ENCODE assay signal across 9 mouse cellular contexts in the genomic region with DNA sequence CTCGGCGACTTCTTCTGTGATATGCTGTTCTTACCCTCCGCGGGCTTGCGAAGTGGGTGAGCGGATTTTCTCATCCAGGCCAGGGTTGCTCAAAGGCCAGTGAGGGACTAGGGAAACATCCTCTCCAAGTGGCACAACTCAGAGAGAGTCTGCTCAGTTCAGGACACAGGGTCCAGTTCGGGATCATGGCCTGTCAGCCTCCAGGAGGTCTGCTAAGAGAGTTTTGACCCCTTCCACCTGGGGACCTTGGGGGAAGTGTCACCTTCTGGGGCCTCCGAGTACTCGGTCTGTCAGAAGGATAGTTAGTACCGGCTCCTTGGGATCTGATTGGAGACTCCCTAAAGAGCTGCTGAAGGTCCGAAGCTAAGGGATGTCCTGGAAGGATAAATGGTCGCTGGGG. TPM values are rescaled to one million over a fixed set of nuclear protein-coding genes. Genes with fewer than 3 reads are reported as not detected.
A peak's percentile ranks its signal among the peaks of the same experiment; 100 is the strongest.
DNase-seq lines count a peak whose midpoint lies in the region; ATAC-seq and TF ChIP-seq lines count a peak whose summit lies in the region.
"Had no signal": no experiment of that assay in that cellular context is flagged by ENCODE, and none has a peak within 500 bp of the region (broad histone marks: within the 10 kb centered on the region; RNA-seq: fewer than 3 reads in every experiment).

No protein-coding gene starts in this region.

- WGBS in kidney, adult 2 months = 19% methylated on average over 12 of the region's 12 CpGs
- WGBS in embryonic facial prominence, embryonic 13.5 days = 6% methylated on average over 12 of the region's 12 CpGs
- WGBS in intestine, embryonic 15.5 days = 11% methylated on average over 12 of the region's 12 CpGs

- H3K27ac ChIP-seq in kidney, adult 2 months (ENCODE audit: insufficient read depth, low read depth, low read length) = no peak overlapping the region
- no peak overlapping the region for H3K27ac ChIP-seq in embryonic facial prominence, embryonic 13.5 days
- H3K27ac ChIP-seq in intestine, embryonic 15.5 days = no peak overlapping the region

- H3K9ac ChIP-seq in embryonic facial prominence, embryonic 13.5 days = peak overlapping the region; percentile 72
- H3K9ac ChIP-seq in intestine, embryonic 15.5 days = peak overlapping the region; percentile 47

- H3K4me3 ChIP-seq in kidney, adult 2 months (ENCODE audit: insufficient read depth, low read depth, low read length) = peak overlapping the region; percentile 39
- H3K4me3 ChIP-seq in embryonic facial prominence, embryonic 13.5 days = peak overlapping the region; percentile 57
- H3K4me3 ChIP-seq in intestine, embryonic 15.5 days (replicated peaks) = peak overlapping the region; percentile 50

- H3K4me1 ChIP-seq in kidney, adult 2 months (ENCODE audit: control insufficient read depth, insufficient read depth, low read length) = no peaks in the 10 kb centered on the region; the same call in 1 of the 2 replicates
- H3K4me1 ChIP-seq in embryonic facial prominence, embryonic 13.5 days = peaks cover 91% of the 10 kb centered on the region
- H3K4me1 ChIP-seq in intestine, embryonic 15.5 days (replicated peaks) = peaks cover 63% of the 10 kb centered on the region

- H3K4me2 ChIP-seq in embryonic facial prominence, embryonic 13.5 days = peak overlapping the region; percentile 98
- H3K4me2 ChIP-seq in intestine, embryonic 15.5 days (replicated peaks) = peak overlapping the region; percentile 98

- no peak for ATAC-seq in embryonic facial prominence, embryonic 13.5 days (ENCODE audit: insufficient number of reproducible peaks, insufficient read depth, low FRiP score, low TSS enrichment, low read depth)
- ATAC-seq in intestine, embryonic 15.5 days = no peak

- no peak for TF ChIP-seq POLR2A in kidney, adult 2 months (IDR thresholded peaks at IDR 0.05; ENCODE audit: low read depth, low read length)

- TF ChIP-seq CTCF in kidney, adult 2 months (conservative IDR thresholded peaks at IDR 0.05; ENCODE audit: insufficient read depth, insufficient read length, low read depth, low read length) = no peak

- H3K9me3 ChIP-seq in embryonic facial prominence, embryonic 13.5 days = no peaks in the 10 kb centered on the region
- H3K9me3 ChIP-seq in intestine, embryonic 15.5 days = no peaks in the 10 kb centered on the region
- H3K9me3 ChIP-seq: G1E had no signal

- no peaks in the 10 kb centered on the region for H3K36me3 ChIP-seq in kidney, adult 2 months (ENCODE audit: control insufficient read depth, insufficient read depth, low read length)
- H3K36me3 ChIP-seq in embryonic facial prominence, embryonic 13.5 days = no peaks in the 10 kb centered on the region
- no peaks in the 10 kb centered on the region for H3K36me3 ChIP-seq in intestine, embryonic 15.5 days
- H3K36me3 ChIP-seq: G1E had no signal

- intact Hi-C loops in left cerebral cortex, postnatal 4 days (cut with DNase I) = loop anchor here (5.0 kb wide), 1 partner anchor 357 kb away; no protein-coding TSS in a partner anchor
- intact Hi-C loops in gastrocnemius, postnatal 36 days (cut with DNase I) = loop anchor here (2.0 to 5.0 kb wide), 2 partner anchors 97 to 239 kb away; no protein-coding TSS in a partner anchor

- 0 out of 2 replicates have a peak, but pooled peaks cover 2% of the 10 kb centered on the region for H3K27me3 ChIP-seq in kidney, adult 2 months (replicated peaks; ENCODE audit: control insufficient read depth, insufficient read depth, low read length)
- peaks cover 80% of the 10 kb centered on the region for H3K27me3 ChIP-seq in embryonic facial prominence, embryonic 13.5 days
- H3K27me3 ChIP-seq in intestine, embryonic 15.5 days (replicated peaks) = peaks cover 45% of the 10 kb centered on the region

- DNase-seq in kidney, adult 2 months = no peak
- no peak for DNase-seq in kidney, postnatal 25 days
- peak; percentile 52 for DNase-seq in neural tube, embryonic 10.5 days (ENCODE audit: extremely low spot score, low spot score)
- no peak for DNase-seq in right cerebral cortex, postnatal 36 days (ENCODE audit: low spot score in 2 of 2)
- DNase-seq in left cerebral cortex, postnatal 4 days = no peak
- no peak for DNase-seq in gastrocnemius, postnatal 36 days

RNA-seq across cellular contexts. Expression of a gene that starts 4.4 kb away (rescaled TPM):
- 8.1 and 10.1 TPM in 2 replicates for polyA plus RNA-seq in kidney, adult 2 months (2012; rRNA removed)
- 10.8 and 12.4 TPM in 2 replicates for polyA plus RNA-seq in embryonic facial prominence, embryonic 13.5 days (2015; fragmentation: Nextera tagmentation; extraction: Ambion mirVana)
- 1.7 and 1.8 TPM in 2 replicates for polyA plus RNA-seq in intestine, embryonic 15.5 days (2015; fragmentation: Nextera tagmentation; extraction: Ambion mirVana)
- under 1 TPM; 0.81 to 0.84 TPM for total RNA-seq in left cerebral cortex, postnatal 4 days (2021)
- total RNA-seq in gastrocnemius, postnatal 36 days (2021) = 1 to 10 TPM; 5.4 to 8.2 TPM
- total RNA-seq: G1E had no signal
- polyA plus RNA-seq: G1E had no signal
